Mouse (Mus musculus) erythroblast, embryonic 14.5 days (primary cell): ENCODE results near the gene Tomm70a. TPM values are rescaled to one million over a fixed set of nuclear protein-coding genes. Genes with fewer than 3 reads are reported as not detected.

Source experiments
- H3K27me3 ChIP-seq: 2 replicates; pipeline ENCODE4 v1.6.1; 2012; ENCODE audit warnings: inconsistent platforms; ENCODE audit not compliant: control insufficient read depth
- H3K36me3 ChIP-seq: 2 replicates; pipeline ENCODE4 v1.6.1; 2012; ENCODE audit warnings: mild to moderate bottlenecking, inconsistent platforms; ENCODE audit not compliant: control insufficient read depth
- H3K4me1 ChIP-seq: 2 replicates; pipeline ENCODE4 v1.6.1; 2012; ENCODE audit warnings: inconsistent platforms; ENCODE audit not compliant: control insufficient read depth
- H3K4me3 ChIP-seq: replicated peaks from 2 replicates; pipeline ENCODE3; 2012; ENCODE audit warnings: moderate library complexity, mild to moderate bottlenecking, inconsistent platforms
- H3K9me3 ChIP-seq: 2 replicates; pipeline ENCODE4 v1.6.1; 2012; ENCODE audit warnings: low read length, inconsistent platforms, mixed read lengths; ENCODE audit not compliant: control insufficient read depth
- GATA1 ChIP-seq: IDR thresholded peaks from 2 replicates; pipeline ENCODE4 v1.6.1; 2012; ENCODE audit warnings: low read length, inconsistent platforms, mixed read lengths
- TAL1 ChIP-seq: IDR thresholded peaks from 3 replicates; pipeline ENCODE4 v1.6.1; 2012; ENCODE audit warnings: low read length, inconsistent platforms, mixed read lengths
- polyA plus RNA-seq: library from polyadenylated mRNA; stranded (reverse); fragments of >175 nt; gene quantifications from 2 replicates; pipeline ENCODE4 v1.2.3, GENCODE M21; 2012

Gene Tomm70a
- polyA plus RNA-seq, 1 experiment = 0.90 TPM

DNA sequence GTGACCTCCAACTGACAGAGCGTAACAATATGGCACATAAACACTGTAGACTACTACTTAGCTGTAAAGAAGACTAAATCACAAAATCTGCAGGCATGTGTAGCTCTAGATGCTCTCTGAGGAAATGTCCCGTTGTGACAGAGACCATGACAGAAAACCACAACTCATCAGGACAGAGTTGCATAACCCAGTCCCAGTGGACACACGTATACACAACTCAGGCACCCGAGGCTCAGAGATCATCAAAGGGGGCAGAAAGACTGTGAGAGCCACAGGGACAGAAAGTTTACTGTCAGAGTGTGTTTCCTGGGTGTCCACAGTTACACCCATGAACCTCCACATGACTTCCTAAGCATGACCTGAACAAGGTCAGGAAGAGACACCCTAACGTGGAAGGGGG lies 75.1 kb downstream of the Tomm70a start:
- no peaks in the 10 kb centered on the region for H3K4me1 ChIP-seq
- peaks cover 50% of the 10 kb centered on the region for H3K36me3 ChIP-seq
- no peaks in the 10 kb centered on the region for H3K27me3 ChIP-seq
- no peaks in the 10 kb centered on the region for H3K9me3 ChIP-seq
- no peak for TF ChIP-seq TAL1
- no peak for TF ChIP-seq GATA1
- no peak overlapping the region for H3K4me3 ChIP-seq

DNA sequence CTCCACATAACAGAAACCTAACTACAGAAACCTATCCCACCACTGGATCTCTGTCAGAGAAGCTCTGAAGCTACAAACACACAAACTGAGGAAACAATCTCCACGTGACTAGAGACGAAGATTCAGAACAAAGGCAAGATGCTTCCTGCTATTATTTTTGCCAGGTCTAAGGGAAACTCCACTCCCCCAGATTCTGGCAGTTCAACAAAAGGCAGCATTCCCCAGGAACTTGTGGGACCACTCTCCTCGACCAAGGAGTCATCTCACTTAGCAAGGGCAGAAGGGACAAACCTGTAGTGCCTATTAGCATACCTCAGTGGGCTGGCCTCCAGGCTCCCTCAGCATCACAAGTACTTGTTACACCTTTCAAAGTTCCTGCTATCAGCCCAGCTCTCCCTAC lies 75.8 kb downstream of the Tomm70a start:
- H3K4me1 ChIP-seq = no peaks in the 10 kb centered on the region
- no peak overlapping the region for H3K4me3 ChIP-seq
- H3K27me3 ChIP-seq = no peaks in the 10 kb centered on the region
- no peaks in the 10 kb centered on the region for H3K9me3 ChIP-seq
- TF ChIP-seq TAL1 (no peak), GATA1 (no peak)
- H3K36me3 ChIP-seq = peaks cover 43% of the 10 kb centered on the region

Other genes starting within 250 kb of the Tomm70a start
- gene Tmem45a, start 235.5 kb upstream of the Tomm70a start, polyA plus RNA-seq = not detected in 2 replicates
- 0.09 TPM in 1 of 2 replicates, not detected in the other for gene Lnp1, start 193.6 kb upstream of the Tomm70a start, polyA plus RNA-seq
- gene Tmem45a2, start 50.3 kb upstream of the Tomm70a start, polyA plus RNA-seq = not detected in 2 replicates
- gene Nit2, start 45.6 kb downstream of the Tomm70a start, polyA plus RNA-seq = 0.10 and 0.23 TPM in 2 replicates
- 0.06 and 0.07 TPM in 2 replicates for gene Tbc1d23, start 109.8 kb downstream of the Tomm70a start, polyA plus RNA-seq
- not detected in 2 replicates for gene Tmem30c, start 171.2 kb downstream of the Tomm70a start, polyA plus RNA-seq
- gene Filip1l, start 231.4 kb downstream of the Tomm70a start, polyA plus RNA-seq = 0.02 TPM in 1 of 2 replicates, not detected in the other